Mouse (Mus musculus): Measurements from ENCODE around the gene Ptpn7. TPM values are rescaled to one million over a fixed set of nuclear protein-coding genes. Genes with fewer than 3 reads are reported as not detected.
A peak's percentile ranks its signal among the peaks of the same experiment; 100 is the strongest.

The Ptpn7 gene
- total RNA-seq, 2 experiments from 2014 or later, result 0.19 TPM; not detected in 1

DNA sequence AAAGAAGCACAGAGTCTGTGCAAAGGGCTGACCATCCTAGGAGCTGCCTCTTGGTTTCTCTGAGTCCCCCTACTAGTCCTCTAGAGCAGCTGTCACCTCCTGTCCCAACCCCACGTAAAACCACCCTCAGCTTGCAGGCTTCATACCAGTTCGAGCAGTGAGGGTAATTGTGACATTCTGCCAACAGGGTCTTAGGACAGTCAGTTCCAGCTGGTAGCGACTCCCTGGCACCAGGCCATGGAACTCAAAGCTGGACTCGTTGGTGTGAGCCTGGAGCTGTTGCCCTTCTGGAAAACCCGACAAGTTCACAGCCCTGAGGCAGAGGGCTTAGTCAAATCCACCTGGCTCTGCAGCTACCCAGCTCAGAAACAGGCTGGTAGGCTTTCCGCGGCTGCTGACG, 6.5 kb upstream of the Ptpn7 start:
- DNase-seq (ENCODE audit: low spot score in 2 of 2), result no peak
- intact Hi-C loops (cut with DNase I), result no loop called here

DNA sequence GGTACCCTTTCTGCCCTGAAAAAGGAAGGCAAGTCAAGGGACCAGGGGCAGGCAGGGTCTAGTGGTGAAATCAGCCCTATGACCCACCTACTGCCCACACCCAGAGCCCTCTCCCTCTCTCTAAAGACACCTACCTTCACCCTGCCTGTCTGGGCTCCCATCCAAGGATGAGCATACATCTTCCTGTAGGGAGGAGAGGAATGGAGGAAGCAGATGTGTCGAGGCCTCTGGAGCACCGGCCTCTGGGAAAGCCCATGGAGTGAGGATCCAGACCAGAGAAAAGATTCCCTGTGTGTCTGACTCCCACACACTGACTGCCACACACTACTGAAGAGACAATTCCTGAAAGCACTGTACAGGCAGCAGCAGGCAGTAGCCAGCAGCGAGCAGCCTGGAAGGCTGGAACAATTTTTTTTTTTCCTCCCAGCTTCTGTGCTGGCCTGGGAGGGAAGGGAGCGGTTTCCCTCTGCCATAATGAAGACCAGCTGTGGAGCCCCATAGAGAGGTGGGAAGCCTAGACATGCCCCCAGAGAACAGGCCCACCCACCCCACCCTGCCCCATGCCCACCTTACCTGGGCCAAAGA, 6.0 kb upstream of the Ptpn7 start:
- intact Hi-C loops (cut with DNase I), result no loop called here
- DNase-seq (ENCODE audit: low spot score in 2 of 2), result no peak

DNA sequence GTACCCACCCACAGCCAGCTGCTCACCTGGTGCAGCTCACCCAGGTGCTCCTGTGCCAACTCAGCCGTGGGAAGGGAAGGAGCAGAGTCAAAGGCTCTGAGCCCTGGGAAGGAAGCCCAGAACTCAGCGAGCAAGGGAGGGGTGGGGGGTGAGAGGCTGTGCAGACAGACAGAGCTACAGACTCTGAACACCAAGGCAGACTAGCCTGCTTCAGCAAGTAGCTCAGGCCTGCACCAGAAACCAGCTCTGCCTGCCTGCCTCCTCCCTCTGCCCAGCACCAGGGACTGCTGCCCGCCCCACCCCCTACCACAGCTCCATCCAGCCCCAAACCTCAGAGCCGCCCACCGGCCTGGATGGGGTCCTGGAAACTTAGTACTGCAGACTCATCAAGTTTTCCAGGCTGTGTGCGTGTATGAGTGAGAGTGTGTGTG, 4.5 kb upstream of the Ptpn7 start:
- intact Hi-C loops (cut with DNase I), result no loop called here
- no peak for DNase-seq (ENCODE audit: low spot score in 2 of 2)

- intact Hi-C loops (cut with DNase I), result no loop called here
- no peak for DNase-seq (ENCODE audit: low spot score in 2 of 2)
Measured at GRCm38 (mm10) chr1:135128986-135129385, 3.5 kb upstream of the Ptpn7 start.

DNA sequence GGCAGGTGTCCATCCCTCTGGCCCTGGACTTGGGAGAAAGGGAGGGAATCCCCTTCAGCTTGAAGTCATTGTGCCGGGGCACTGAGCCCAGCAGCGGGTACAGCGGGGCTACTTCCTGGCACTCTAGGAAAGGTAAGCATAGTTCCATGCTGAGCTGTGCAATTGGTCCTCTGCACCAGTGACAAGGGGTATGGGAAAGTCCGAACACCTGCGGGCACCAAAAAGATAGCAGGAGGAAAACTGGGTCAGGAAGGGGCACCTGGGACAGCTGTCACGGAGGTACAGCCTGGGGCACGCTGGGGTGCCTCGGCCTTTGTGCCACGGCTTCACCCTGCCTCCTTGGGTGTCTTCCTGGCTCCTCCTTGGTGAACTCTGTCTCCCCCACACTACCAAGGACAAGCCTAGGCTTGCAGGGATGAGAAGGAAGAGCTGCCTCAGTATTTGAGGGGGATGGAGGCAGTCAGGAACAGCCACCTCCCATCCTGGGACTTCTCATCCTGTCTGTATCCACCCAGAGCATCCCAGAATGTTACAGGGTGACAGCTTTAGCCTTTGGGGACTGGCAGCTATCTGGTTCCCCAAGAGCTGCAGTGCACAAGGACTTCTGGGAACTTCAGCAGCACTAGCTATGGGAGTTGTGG, 2.8 kb upstream of the Ptpn7 start:
- intact Hi-C loops (cut with DNase I), result no loop called here
- DNase-seq (ENCODE audit: low spot score in 2 of 2), result no peak

DNA sequence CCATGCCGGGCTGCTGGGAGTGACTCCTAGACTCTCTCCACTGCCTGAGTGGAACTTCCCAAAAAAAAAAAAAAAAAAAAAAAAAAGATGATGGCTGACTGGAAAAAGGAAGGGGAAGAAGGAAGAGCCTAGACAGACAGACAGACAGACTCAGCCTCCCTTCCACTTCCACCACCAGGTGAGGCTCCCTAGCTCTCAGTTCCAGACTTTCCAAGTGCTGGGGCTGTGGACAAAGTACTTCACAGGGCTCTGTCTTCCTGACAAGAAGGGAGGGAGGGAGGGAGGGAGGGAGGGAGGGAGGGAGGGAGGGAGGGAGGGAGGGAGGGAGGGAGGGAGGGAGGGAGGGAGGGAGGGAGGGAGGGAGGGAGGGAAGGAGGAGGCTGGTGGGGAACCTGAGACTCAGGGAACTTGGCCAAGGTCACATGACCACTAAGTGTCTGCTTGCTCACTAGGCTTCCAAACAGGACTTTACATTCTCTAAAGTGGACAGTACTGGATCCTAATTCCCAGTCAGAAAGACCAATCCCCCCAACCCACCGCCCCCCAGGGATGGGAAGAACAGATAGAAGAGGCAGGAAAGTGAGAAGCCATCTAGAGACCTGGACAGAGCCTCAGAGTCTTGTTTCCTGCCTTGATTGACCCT, 2.0 kb upstream of the Ptpn7 start:
- intact Hi-C loops (cut with DNase I), result no loop called here
- no peak for DNase-seq (ENCODE audit: low spot score in 2 of 2)

GRCm38 (mm10) chr1:135131034-135131433, 1.5 kb upstream of the Ptpn7 start:
- intact Hi-C loops (cut with DNase I), result no loop called here
- no peak for DNase-seq (ENCODE audit: low spot score in 2 of 2)

GRCm38 (mm10) chr1:135131560-135131959, 940 bp upstream of the Ptpn7 start:
- no peak for DNase-seq (ENCODE audit: low spot score in 2 of 2)
- intact Hi-C loops (cut with DNase I), result no loop called here

DNA sequence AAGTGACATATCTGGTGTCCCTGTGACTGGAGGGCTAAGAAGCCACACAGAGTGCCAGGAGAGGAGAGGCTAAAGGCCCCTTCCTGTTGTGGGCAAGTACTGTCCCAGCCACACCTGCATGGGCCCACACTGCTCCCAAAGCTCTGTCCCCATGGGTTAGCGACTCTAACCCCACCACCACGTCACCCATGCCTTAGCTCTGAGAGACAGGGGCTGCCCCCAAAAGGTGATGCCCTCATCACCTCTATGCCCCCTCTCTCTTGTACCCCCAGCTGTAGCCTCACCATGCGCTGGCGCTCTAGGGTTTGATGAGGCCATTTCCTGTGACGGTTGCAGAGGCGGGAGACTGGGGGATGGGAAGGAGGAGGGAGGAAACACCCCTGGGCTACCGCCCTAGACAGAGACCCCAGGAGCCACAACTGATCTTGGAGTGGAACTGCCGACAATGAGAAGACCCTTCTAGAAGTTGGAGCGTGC, 431 bp downstream of the Ptpn7 start:
- no peak for DNase-seq (ENCODE audit: low spot score in 2 of 2)
- intact Hi-C loops (cut with DNase I), result loop anchor here (2.0 kb wide), 1 partner anchor 20 kb away; no protein-coding TSS in a partner anchor

DNA sequence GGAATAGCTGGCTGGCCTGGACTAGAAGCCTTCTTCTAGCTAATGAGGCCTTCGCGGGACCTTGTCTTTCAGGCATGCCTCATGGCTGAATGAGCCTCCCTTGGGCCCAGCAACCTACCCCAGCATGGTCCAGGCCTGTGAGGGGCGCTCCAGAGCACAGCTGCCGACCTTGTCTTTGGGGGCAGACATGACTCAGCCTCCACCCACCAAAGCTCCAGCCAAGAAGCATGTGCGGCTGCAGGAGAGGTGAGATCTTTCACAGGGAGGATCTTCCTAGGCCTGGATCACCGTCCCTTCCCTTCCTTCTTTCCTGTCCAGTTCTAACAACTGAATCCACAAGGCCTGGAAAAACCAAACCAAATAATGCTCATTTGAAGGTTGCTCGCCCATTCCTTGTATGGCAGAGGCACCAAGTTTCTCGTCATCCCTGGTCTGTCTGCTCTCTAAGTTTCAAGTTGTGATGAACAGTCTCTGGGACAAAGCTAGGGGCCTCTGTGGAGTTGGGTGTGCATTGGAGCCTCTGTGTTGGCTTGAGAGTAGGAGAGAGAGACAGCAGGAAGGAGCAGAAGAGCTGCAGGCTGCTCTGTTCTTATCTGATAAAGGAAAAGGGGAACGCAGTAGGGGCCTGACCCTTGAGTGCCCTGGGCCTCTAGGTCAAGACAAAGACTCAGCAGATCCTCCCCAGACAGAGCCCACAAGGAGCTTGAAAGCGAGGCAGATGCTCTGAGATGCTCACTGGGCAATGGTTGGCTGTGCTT, 1.4 kb downstream of the Ptpn7 start:
- intact Hi-C loops (cut with DNase I), result loop anchor here (2.0 kb wide), 1 partner anchor 21 kb away; no protein-coding TSS in a partner anchor
- no peak for DNase-seq (ENCODE audit: low spot score in 2 of 2)

- intact Hi-C loops (cut with DNase I), result no loop called here
- DNase-seq (ENCODE audit: low spot score in 2 of 2), result no peak
Measured at GRCm38 (mm10) chr1:135135111-135135787, 2.7 kb downstream of the Ptpn7 start.

GRCm38 (mm10) chr1:135136500-135136899, 4.0 kb downstream of the Ptpn7 start:
- DNase-seq (ENCODE audit: low spot score in 2 of 2), result peak; percentile 70 to 80
- intact Hi-C loops (cut with DNase I), result no loop called here

GRCm38 (mm10) chr1:135139906-135140305, 7.4 kb downstream of the Ptpn7 start:
- intact Hi-C loops (cut with DNase I), result no loop called here

GRCm38 (mm10) chr1:135142452-135142851, 10.0 kb downstream of the Ptpn7 start:
- intact Hi-C loops (cut with DNase I), result no loop called here
- no peak for DNase-seq (ENCODE audit: low spot score in 2 of 2)

More at GRCm38 (mm10) chr1:135139906-135140305, 7.4 kb downstream of the Ptpn7 start:
- DNase-seq (ENCODE audit: low spot score in 2 of 2), result no peak

DNA sequence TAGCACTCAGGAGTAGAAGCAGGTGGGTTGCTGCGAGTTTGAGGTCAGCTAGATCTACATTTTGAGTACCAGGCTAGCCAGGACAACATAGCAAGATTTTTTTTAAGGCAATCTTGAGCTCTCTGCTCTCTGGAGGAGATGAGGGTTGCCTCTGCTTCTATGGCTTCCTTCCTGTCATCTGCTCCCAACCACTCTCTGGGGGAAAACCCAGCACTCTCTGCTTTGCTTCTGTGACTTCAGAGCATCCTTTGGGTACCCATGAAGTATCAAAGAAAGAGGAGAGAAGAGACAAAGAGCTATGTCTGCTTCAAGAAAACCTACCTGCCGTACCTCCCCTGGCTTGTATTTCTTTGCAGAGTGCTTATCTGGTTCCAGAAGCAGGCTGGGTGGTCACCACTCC, 11.4 kb downstream of the Ptpn7 start:
- no peak for DNase-seq (ENCODE audit: low spot score in 2 of 2)
- intact Hi-C loops (cut with DNase I), result no loop called here

GRCm38 (mm10) chr1:135146077-135146945, 13.8 kb downstream of the Ptpn7 start, which contains the start of gene Arl8a:
Arl8a (plus strand) TSS chr1:135146824.
- DNase-seq (ENCODE audit: low spot score in 2 of 2), result peak; percentile 77 to 86
- intact Hi-C loops (cut with DNase I), result loop anchor here (5.0 kb wide), 1 partner anchor 226 kb away; no protein-coding TSS in a partner anchor

- intact Hi-C loops (cut with DNase I), result loop anchor here (5.0 kb wide), 1 partner anchor 225 kb away; no protein-coding TSS in a partner anchor
- DNase-seq (ENCODE audit: low spot score in 2 of 2), result peak; percentile 82 to 89
Measured at GRCm38 (mm10) chr1:135146946-135147701, 14.6 kb downstream of the Ptpn7 start.

DNA sequence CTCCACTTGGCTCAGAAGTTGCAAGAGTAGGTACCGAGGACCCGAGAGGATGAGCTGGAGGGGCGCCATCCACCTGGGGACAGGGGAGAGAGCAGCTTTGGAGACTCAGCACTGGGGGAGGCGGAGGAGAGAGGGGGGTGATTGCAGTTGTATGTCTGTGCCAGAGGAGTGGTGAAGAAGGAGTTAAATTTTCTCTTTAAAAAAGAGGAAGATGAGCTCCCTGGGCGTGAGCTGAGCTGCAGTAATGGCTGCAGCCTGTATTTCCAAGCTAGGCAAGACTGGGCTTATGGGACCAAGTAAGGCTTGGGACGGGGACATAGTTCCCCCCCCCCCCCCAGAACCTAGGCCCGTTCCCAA, 15.2 kb downstream of the Ptpn7 start:
- DNase-seq (ENCODE audit: low spot score in 2 of 2), result no peak
- intact Hi-C loops (cut with DNase I), result loop anchor here (5.0 kb wide), 1 partner anchor 225 kb away; no protein-coding TSS in a partner anchor
